Mouse (Mus musculus) left cerebral cortex, adult 8-10 months (tissue): Measurements from ENCODE around the gene Tceal8. TPM values are rescaled to one million over a fixed set of nuclear protein-coding genes. Genes with fewer than 3 reads are reported as not detected.
"Not testable (repeated sequence)": the region's sequence is repeated elsewhere in the genome, so short reads cannot be mapped to it uniquely, and the experiment has no call there.

Experiments used
- DNase-seq, 2 experiments: peaks; one replicate each; pipeline ENCODE4 v3.0.0; 2022; ENCODE audit warnings: low spot score in 2 of 2
- total RNA-seq, 4 experiments: library from RNA; stranded (reverse); gene quantifications; 2 replicates each; pipeline ENCODE4 v1.2.4; 2022

Tceal8 gene
- 10 to 100 TPM; 32.4 to 42.8 (median 35.4) TPM for total RNA-seq

DNA sequence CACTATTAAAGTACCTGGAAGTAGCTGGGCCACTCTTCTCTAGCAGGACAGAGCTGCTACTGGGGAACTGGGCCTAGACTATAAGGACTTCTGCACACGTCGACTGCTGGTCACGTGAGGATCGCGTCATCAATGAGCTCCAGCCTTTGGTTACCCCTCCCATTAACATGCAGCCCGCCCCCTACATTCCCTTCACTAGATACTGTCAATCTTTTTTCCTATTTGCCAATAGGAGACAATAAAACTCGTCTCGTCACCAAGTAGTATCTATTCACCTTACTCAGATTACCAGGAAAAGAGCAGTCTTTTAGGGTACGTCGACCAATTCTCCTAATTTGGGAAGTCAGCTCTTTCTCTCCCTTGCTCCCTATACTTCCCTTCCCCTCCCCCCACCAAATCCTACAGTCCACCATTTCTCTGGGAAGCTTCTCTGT, at the start of gene Tceal8:
TSS of gene Tceal8 (minus strand) at position 225 of the 434 bp plus-strand sequence.
- DNase-seq = peak; percentile 37 to 77

DNA sequence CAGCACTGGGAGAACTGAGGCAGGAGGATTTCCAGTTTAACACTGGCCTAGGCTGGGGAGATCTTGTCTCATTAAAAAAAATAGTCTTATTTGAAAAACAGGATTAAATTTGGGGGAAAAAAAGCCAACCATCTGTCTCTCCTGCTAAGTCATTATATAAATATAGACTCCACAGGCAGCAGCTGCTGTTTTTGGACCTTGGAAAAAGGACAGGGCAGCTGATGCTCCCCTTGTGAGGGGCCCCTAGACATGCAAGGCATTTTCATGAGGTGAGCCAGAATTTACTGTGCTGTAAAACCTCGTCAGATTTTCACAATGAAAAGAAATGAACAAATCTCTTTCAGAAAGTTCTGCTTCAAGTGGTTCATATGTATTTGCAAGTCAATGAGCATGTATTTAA, 44.2 kb upstream of the Tceal8 start:
- DNase-seq = no peak

DNA sequence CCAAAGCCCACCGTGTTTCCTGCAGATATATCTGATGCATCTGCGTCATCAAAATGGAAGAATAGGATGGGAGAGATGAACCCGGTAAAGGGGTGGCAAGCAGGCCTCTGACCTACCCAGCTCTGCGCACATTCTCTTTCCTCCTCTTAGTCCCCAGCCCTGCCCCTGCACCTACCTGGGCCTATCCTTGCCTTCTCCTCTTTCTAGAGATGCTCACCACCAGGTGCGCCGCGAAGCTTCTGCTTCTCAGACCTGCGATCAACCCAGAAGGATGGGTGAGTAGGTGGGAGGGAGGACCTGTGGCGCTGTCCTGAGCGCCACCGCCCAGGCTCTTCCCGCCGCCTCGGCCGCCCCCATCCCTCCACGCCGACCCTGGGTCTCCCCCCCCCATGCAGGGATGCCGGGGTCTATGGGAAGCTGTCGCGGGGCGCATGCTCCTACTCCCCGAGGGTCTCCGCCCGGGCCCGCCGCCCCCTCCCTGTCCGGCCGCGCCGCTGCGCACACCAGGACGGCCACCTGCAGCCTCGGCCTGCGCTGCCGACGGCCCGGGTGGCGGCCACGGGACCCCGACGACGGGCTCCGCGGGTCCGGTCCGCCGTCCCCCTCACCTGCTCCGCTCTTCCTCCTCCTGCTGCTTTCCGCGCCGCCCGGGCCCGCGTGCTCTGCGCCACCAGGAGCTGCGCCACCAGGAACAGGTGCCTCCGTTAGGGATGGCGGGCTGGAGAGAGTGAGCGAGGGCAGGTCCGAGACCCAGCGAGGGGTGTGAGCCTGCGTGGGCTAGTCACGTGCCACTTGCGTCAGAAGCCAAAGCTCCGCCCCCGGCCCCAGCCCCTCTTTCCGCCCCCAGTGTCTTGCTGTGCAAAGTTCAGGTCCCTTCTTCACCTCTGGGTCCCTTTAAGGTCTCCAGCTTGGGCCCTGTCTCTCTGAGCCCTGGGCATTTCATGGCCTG, 42.9 kb upstream of the Tceal8 start, which contains the start of the genes Tceal7 and Bex1:
TSS of gene Tceal7 (plus strand) at position 51 of the 949 bp plus-strand sequence.
TSS of gene Bex1 (minus strand) at position 785 of the 949 bp plus-strand sequence.
- DNase-seq = not testable (repeated sequence)

DNA sequence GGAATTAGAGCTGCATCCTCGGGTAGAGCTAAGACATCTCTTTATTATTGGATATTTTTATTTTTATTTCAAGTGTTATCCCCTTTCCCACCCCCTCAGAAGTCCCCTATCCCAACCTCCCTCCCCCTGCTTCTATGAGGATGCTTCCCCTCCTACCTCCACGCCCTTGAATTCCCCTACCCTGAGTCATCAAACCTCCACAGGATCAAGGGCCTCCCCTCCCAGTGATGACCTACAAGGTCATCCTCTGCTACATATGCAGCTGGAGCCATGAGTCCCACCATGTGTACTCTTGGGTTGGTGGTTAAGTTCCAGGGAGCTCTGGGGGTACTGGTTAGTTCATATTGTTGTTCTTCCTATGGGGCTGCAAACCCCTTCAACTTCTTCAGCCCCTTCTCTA, 41.3 kb upstream of the Tceal8 start:
- DNase-seq = no peak

DNA sequence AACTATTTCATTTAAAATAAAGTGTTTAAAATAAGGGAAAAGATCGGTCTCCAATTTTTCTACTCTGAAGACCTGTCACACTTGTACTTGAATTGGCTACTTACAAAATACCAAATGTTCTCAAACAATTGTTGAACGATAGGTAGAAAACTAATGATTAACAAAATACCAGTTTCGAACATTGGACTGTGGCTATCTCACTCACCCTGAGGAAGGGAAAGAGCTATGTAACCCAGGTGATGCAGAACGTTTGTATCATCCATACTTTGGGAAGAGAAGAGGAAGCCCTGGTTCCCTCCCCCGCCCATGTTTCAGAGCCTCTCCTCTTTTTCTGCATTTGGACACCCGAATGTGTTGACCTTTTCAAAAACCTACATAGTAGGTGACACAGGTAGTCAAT, 32.3 kb upstream of the Tceal8 start:
- no peak for DNase-seq

DNA sequence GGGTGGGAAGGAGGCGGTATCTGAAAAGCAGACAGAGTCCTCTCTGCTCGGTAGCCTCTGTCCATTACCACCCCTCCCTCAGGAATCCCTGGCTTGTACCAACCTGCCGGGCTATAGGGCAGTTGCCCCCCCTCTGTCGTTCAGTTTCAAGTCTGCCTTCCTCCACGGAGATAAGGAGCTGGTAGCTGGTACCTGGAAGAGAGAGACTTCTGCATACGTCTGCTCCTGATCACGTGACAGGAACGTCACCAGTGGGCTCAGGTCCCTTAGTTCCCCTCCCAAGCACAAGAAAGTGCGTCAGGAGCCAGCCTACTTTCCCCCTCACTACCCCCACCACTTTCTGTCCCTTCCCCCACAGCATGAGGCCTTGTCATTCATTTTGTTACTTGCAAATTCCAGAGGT, 31.5 kb upstream of the Tceal8 start, which contains the start of gene Tceal5:
TSS of gene Tceal5 (minus strand) at position 213 of the 403 bp plus-strand sequence.
- peak; percentile 16 to 66 for DNase-seq

DNA sequence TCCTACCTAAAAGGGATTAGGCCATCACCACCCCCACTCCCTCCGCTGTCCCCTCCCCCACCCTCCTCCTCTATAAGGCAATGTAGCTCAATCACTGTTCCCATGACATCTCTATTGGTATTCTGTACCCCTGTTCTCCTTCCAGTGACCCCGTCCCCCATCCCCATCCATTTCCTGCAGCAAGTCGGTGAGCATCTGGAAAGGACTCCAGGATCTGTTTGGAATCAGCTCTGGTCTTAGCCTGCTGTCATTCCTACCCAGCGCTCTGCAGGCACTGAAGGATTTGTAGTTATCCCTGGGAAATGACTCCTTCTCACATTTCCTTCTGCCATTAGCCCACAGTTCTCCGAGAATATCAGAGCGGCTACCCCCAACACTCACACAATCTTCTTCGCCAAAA, 31.1 kb upstream of the Tceal8 start:
- no peak for DNase-seq

DNA sequence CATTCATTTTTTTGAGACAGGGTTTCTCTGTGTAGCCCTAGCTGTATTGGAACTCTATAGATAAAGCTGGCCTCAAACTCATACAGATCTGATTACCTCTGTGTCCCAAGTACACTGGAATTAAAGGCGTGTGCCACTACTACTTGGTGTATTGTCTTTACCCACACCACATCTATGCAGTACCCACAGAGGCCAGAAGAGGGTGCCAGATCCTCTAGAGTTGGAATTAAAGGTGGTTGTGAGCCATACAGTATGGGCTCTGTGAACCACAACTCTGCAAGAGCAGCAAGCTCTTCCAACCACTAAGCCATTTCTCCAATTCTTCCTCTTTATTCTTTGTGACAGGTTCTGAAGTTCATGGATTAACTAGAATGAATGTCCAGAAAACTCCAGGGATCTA, 24.7 kb upstream of the Tceal8 start:
- no peak for DNase-seq

DNA sequence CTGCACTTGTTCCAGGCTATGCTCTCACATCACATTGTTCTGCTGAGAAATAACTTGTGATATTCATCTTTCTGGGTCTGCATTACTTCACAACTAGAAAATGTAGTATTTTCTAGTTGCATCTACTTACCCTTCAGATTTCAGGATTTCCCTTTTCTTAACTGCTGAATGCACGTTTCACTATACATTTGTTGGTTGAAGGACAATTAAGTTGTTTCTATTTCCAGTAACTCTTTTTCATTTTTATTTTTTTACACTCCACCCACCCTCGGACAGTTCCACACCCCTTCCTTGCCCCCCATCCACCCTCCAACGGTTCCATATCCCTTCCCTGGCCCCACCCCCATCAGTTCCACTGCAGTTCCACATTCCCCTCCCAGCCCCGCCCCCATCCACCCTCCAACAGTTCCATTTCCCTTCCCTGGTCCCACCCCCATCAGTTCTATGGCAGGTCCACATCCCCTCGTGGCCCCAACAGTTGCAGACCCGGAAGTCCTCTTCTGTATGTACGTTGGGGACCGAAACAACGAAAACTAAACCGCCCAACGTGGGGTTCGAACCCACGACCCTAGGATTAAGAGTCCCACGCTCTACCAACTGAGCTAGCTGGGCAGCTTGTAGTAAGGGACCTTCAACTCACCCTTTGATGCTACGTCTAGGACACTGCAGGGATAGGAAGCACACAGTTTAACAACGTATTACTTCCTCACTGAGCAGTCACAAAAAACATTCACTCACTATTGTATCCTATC, 23.2 kb upstream of the Tceal8 start:
- DNase-seq = no peak

DNA sequence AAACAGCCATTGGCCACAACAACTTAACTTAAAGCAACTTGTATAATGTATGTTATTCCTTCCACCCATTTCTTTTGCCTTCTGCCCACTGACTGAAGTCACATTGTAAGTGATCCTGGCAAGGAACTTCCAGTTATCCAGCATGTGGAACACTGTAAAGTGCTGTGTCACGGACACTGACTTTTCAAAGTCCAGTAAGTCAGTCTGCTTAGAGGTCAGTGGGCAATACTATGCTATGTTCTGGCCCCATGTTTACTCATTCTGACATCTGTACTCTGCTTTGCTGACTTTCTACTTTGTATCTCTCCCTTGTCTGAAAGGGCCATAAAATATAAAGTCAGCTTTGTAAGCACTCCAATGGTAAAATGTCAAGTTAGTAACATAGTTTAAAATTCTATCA, 11.0 kb upstream of the Tceal8 start:
- DNase-seq = no peak

DNA sequence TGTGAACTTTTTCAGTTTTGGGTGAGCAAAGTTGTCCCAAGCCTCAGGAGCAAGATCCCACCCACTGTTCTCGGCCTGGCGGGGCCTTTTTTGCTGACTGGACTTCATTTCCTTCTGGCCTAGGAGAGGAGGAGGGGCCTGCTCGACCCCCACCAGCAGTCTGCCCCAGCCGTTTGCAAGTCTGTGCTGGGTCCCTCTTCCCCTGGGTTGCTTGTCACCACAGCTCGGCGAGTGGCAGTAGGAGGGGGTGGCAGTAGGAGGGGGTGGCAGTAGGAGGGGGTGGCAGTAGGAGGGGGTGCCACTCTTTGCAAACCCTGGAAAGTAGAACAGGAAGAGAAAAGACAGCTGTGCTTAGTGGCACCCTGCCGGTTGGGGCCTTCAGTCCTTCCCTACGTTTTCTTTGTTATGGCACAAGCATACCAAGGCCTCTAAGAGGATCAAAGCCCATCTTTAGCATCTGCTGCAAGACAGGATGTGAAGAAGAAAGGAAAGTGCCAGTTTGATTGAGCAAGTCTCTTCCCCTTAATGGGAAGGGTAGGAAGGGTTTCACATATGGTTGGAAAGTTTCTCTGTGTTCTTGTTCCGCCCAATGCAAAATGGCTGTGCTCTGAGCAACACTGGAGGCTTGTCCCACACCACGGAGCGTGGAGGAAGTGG, 8.9 kb upstream of the Tceal8 start:
- DNase-seq = no peak

DNA sequence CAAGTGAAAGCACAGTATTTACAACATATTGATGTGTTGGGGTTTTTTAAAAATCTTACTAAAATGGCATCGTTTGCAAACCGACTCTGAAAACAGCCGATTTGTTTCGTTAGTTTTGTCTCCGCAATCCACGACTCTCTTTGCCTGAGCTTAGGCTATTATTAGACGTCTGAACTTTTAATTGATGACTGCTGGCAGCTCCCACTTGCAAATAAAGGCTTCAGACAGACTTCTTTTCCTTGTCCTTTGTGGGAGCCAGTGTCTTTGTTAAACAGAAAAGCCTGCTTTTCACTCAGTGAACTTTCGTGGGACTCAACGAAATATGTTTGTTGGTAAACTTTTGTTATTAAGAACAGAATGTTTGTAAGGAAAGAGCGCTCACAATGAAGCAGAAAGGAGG, 644 bp upstream of the Tceal8 start:
- no peak for DNase-seq

DNA sequence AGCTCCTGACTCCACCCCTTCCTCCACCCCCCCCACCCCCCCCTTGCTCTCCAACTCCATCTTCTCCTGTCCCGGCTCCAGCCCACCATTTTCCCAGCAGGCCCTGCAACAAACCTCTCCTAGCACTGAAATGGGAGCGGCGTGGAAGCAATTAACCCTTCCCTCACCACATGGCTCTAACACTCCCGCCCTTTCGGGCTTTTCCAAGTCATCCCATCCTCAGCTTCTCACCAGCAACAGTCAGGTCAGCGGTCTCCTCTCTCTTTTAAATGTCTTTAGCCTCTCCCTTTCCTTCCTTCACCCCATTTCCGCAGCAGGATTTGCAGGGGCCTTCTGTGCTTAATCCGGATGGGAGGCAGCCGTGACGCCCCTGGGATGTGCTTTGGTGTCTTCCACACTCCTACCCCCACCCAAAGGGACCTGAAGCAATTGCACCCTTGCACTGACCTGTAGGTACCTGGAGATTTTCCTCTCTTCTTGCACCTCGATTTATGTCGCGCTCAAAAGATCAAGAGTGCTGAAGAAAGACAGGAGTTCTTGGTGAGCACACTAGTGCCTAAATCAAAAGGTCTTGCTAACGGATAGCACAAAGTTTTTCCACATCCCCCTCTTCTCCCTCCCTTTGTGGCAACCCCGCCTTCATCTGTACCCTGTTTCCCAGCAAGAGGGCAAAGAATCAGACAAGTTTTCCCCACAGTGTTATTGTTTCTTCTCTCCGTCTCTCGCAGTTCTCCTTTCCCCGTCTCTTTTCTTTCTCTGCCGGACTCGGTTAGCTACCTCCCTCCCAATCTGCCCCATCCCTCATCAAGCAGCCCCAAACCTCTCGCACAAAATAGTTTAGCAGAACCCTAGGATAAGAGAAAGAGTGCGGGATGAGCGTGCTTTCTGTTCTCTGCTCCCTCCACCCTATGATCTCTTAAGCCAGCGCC, 689 bp downstream of the Tceal8 start:
- peak; percentile 8 to 35 for DNase-seq

DNA sequence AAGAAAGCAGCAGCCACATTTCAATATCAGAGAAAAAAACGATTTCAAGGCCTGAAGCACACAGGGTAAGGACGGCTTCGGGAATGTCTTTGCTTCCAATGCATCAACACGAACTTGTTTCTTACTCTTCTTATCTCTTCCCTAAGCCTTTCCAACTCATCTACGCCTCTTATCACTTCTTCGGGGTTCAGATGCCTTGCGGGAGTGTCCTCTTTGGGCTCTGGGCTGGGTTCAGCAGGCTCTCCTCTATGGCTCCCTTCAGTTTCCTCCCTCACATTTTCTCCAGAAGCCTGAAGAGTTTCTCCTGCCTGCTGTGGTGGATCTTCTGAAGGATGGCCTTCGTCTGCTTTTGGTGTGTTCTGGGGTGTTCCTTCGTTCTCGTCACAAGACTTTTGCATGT, 1.5 kb downstream of the Tceal8 start:
- DNase-seq = no peak

DNA sequence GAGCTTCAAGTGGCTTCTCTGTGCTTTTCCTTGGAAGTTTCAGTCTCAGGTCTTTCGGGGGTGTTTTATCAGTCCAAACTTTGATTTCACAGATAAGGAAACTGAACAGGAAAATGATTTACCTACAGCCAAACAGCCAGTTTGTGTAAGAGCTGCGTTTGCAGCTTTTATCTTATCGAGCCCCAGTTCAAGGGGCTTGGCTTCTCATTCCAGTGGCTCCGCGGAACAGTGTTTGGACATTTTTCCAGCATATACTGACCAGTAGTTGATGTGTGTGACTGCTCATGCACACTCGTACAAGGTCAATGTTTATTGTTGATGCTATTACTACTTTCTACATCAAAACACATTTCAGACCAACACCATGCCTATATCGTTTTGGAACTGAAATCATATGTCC, 27.9 kb downstream of the Tceal8 start:
- no peak for DNase-seq

DNA sequence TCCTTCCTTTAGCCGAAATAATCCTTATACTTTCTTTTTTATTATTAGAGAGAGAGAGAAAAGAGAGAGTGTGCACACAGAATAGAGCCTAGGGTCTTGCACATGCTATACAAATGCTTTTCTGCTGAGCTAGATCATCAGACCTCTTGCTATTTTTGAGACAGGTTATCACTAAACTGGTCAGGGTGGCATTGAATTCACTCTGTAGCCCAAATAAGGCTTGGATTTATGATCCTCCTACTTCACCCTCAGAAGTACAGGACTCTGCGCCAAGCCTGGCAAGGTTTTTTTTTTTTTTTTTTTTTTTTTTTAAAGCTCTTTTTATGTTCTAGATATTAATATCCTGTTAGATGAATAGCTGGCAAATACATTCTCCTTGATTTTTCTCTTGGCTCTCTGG, 28.4 kb downstream of the Tceal8 start:
- no peak for DNase-seq

DNA sequence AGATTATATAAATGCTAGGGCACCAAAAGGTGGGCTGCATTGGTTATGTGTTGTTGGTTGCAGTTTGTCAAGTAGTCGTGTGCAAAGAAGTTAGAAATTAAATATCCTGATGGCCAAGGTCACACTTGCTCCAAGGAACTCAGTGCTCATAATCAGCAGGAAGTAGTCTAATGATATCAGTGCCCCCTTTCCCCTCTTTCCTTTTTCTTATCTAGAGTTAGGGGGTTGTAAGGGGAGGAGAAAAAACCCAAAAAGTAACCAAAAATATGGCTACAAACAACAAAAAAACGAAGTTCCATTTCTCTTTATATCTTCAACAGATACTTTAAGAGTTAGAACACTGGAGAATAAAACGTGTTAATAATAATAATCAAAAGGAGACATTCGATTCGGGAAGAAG, 30.8 kb downstream of the Tceal8 start:
- DNase-seq = no peak

DNA sequence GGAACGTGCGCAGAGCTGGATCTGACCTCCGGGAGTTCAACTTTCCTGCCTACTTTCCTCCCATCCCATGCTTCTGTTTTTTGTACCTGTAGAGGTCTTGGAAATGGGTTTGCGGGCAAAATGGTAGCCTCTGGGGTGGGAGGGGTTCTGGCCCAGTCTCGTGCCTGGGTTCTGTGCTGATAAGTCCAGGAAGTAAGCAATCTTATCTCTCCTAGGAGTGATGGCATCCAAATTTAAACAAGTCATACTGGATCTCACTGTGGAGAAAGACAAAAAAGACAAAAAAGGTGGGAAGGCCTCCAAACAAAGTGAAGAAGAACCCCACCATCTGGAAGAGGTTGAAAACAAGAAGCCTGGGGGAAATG, 32.5 kb downstream of the Tceal8 start:
- not testable (repeated sequence) for DNase-seq

DNA sequence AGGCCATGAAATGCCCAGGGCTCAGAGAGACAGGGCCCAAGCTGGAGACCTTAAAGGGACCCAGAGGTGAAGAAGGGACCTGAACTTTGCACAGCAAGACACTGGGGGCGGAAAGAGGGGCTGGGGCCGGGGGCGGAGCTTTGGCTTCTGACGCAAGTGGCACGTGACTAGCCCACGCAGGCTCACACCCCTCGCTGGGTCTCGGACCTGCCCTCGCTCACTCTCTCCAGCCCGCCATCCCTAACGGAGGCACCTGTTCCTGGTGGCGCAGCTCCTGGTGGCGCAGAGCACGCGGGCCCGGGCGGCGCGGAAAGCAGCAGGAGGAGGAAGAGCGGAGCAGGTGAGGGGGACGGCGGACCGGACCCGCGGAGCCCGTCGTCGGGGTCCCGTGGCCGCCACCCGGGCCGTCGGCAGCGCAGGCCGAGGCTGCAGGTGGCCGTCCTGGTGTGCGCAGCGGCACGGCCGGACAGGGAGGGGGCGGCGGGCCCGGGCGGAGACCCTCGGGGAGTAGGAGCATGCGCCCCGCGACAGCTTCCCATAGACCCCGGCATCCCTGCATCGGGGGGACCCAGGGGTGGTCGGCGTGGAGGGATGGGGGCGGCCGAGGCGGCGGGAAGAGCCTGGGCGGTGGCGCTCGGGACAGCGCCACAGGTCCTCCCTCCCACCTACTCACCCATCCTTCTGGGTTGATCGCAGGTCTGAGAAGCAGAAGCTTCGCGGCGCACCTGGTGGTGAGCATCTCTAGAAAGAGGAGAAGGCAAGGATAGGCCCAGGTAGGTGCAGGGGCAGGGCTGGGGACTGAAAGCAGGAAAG, 33.1 kb downstream of the Tceal8 start, which contains the start of gene Bex4:
TSS of gene Bex4 (plus strand) at position 170 of the 813 bp plus-strand sequence.
- DNase-seq = not testable (repeated sequence)

DNA sequence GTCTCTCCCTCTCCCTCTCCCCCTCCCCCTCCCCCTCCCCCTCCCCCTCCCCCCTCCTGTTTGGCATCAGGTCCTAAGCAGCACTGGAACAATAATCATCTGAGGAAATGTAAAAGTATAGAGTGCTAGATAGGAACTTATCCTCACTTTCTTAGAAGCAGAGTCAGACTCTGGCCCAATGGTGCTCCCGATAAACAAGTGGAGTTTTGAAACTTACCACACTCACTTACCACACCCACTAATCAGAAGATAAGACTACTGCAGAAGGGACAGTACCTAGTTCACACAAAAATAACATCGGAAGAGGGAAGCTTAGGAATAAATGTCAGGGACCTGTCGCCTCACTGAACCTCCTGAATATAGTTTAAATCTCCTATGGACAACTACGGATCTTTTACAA, 36.6 kb downstream of the Tceal8 start:
- DNase-seq = no peak
